Mouse (Mus musculus) thymus, adult 2 months (tissue): Measurements from ENCODE around the gene Usp5. TPM values are rescaled to one million over a fixed set of nuclear protein-coding genes. Genes with fewer than 3 reads are reported as not detected.

Experiments
- DNase-seq: peaks from one replicate; pipeline ENCODE4 v3.0.0; 2021
- H3K27ac ChIP-seq: fragments of 200-500 bp; 2 replicates; pipeline ENCODE4 v1.5.1; 2012; ENCODE audit warnings: low read length, control low read depth; ENCODE audit not compliant: control insufficient read depth, insufficient read depth
- H3K27me3 ChIP-seq: fragments of 200-500 bp; 2 replicates; pipeline ENCODE4 v1.6.1; 2012; ENCODE audit warnings: mild to moderate bottlenecking, low read length, moderate library complexity, mixed read lengths; ENCODE audit not compliant: control insufficient read depth, insufficient read depth
- H3K36me3 ChIP-seq: fragments of 200-500 bp; 2 replicates; pipeline ENCODE4 v1.6.1; 2012; ENCODE audit warnings: mild to moderate bottlenecking, low read length, moderate library complexity; ENCODE audit not compliant: control insufficient read depth, insufficient read depth
- H3K4me1 ChIP-seq: fragments of 200-500 bp; replicated peaks from 2 replicates; pipeline ENCODE4 v1.6.1; 2012; ENCODE audit warnings: low read length; ENCODE audit not compliant: control insufficient read depth, insufficient read depth
- H3K4me3 ChIP-seq: fragments of 200-500 bp; 2 replicates; pipeline ENCODE4 v1.5.1; 2012; ENCODE audit warnings: mild to moderate bottlenecking, low read length, control low read depth, moderate library complexity; ENCODE audit not compliant: control insufficient read depth, insufficient read depth
- CTCF ChIP-seq: fragments of 200-500 bp; IDR thresholded peaks from 2 replicates; pipeline ENCODE4 v1.5.1; 2012; ENCODE audit warnings: mild to moderate bottlenecking, control low read depth, low read length, moderate library complexity, borderline replicate concordance; ENCODE audit not compliant: control insufficient read depth, poor library complexity, insufficient read depth; ENCODE audit errors: extremely low read depth
- POLR2A ChIP-seq: fragments of 200-500 bp; IDR thresholded peaks from 2 replicates; pipeline ENCODE4 v1.6.1; 2012; ENCODE audit warnings: mild to moderate bottlenecking, low read length, control low read depth, moderate library complexity; ENCODE audit not compliant: control insufficient read depth, poor library complexity, insufficient read depth; ENCODE audit errors: extremely low read depth
- WGBS: fragments of 180-500 bp; shearing (Covaris S2); methylation state at CpG from one replicate; pipeline ENCODE4 v1.1.7; 2018; 5-methylcytosine and 5-hydroxymethylcytosine counted together
- polyA plus RNA-seq: library from polyadenylated mRNA; depleted of rRNA; stranded (reverse); fragments of >200 nt; gene quantifications from 2 replicates; pipeline ENCODE4 v1.2.3, GENCODE M21; 2012; rRNA removed

Gene Usp5
- 118 and 121 TPM in 2 replicates for polyA plus RNA-seq

- peak within 1 kb of the TSS; percentile 58 for H3K27ac ChIP-seq
- no peaks in the 10 kb centered on the region for H3K27me3 ChIP-seq
- peaks cover 14% of the 10 kb centered on the region for H3K4me1 ChIP-seq
- WGBS = under 1% methylated on average over 55 of the region's 55 CpGs
- DNase-seq = peak; percentile 98
- peak within 1 kb of the TSS; percentile 72 for H3K4me3 ChIP-seq
- H3K36me3 ChIP-seq = peaks cover 11% of the 10 kb centered on the region
- TF ChIP-seq CTCF (0 out of 2 replicates have a peak, but pooled peaks have one; percentile 44), POLR2A (peak; percentile 57; the same call in 1 of the 2 replicates)
Measured at GRCm38 (mm10) chr6:124828868-124829798, at the start of gene Usp5, which contains the start of gene Cdca3. Usp5 (minus strand) TSS chr6:124829484. Cdca3 (plus strand) TSS chr6:124829547.

- H3K36me3 ChIP-seq = peaks cover 99% of the 10 kb centered on the region
- DNase-seq = no peak
- WGBS = 67% methylated on average over 3 of the region's 3 CpGs
- TF ChIP-seq POLR2A (no peak), CTCF (no peak)
- H3K4me3 ChIP-seq = no peak overlapping the region
- no peak overlapping the region for H3K27ac ChIP-seq
- H3K27me3 ChIP-seq = no peaks in the 10 kb centered on the region
- H3K4me1 ChIP-seq = peaks cover 22% of the 10 kb centered on the region
Measured at GRCm38 (mm10) chr6:124874348-124874747, 45.1 kb upstream of the Usp5 start.

- no peak for DNase-seq
- 88% methylated on average over 7 of the region's 7 CpGs for WGBS
- H3K4me3 ChIP-seq = no peak overlapping the region
- H3K27ac ChIP-seq = no peak overlapping the region
- peaks cover 62% of the 10 kb centered on the region for H3K36me3 ChIP-seq
- peaks cover 40% of the 10 kb centered on the region for H3K4me1 ChIP-seq
- TF ChIP-seq CTCF = no peak
- TF ChIP-seq POLR2A = no peak
- H3K27me3 ChIP-seq = no peaks in the 10 kb centered on the region
Measured at GRCm38 (mm10) chr6:124866560-124866959, 37.3 kb upstream of the Usp5 start.

GRCm38 (mm10) chr6:124865766-124866362 lies 36.6 kb upstream of the Usp5 start:
- TF ChIP-seq POLR2A (no peak), CTCF (no peak)
- WGBS = 93% methylated on average over 18 of the region's 18 CpGs
- no peak for DNase-seq
- H3K4me3 ChIP-seq = no peak overlapping the region
- peak overlapping the region; percentile 13; the same call in 1 of the 2 replicates for H3K27ac ChIP-seq
- peaks cover 47% of the 10 kb centered on the region for H3K4me1 ChIP-seq
- H3K36me3 ChIP-seq = peaks cover 55% of the 10 kb centered on the region
- no peaks in the 10 kb centered on the region for H3K27me3 ChIP-seq

GRCm38 (mm10) chr6:124863658-124864298 lies 34.5 kb upstream of the Usp5 start, which contains the start of gene Gpr162:
Gpr162 (minus strand) TSS chr6:124863983.
- Histone ChIP-seq H3K36me3 (peaks cover 35% of the 10 kb centered on the region), H3K4me1 (peaks cover 60% of the 10 kb centered on the region), H3K4me3 (peak within 1 kb of the TSS; percentile 69), H3K27ac (peak within 1 kb of the TSS; percentile 98), H3K27me3 (no peaks in the 10 kb centered on the region)
- no peak for TF ChIP-seq CTCF
- TF ChIP-seq POLR2A = 0 out of 2 replicates have a peak, but pooled peaks have one; percentile 11
- DNase-seq = peak; percentile 71
- WGBS = 2% methylated on average over 43 of the region's 43 CpGs

- DNase-seq = peak; percentile 82
- Histone ChIP-seq H3K4me3 (peak overlapping the region; percentile 69), H3K4me1 (peaks cover 60% of the 10 kb centered on the region), H3K27me3 (no peaks in the 10 kb centered on the region), H3K36me3 (peaks cover 29% of the 10 kb centered on the region), H3K27ac (peak overlapping the region; percentile 98)
- WGBS = under 1% methylated on average over 9 of the region's 16 CpGs
- TF ChIP-seq POLR2A (peak; percentile 45; the same call in 1 of the 2 replicates), CTCF (no peak)
Measured at GRCm38 (mm10) chr6:124863125-124863657, 33.9 kb upstream of the Usp5 start.
